Mouse (Mus musculus): ENCODE measurements around the gene Socs3.
A peak's percentile ranks its signal among the peaks of the same experiment; 100 is the strongest.

Socs3 gene

GRCm38 (mm10) chr11:117952174-117952933, 17.5 kb downstream of the Socs3 start:
- DNase-seq = no peak

- DNase-seq = no peak
Measured at GRCm38 (mm10) chr11:117951391-117951790, 18.5 kb downstream of the Socs3 start.

- DNase-seq = no peak
Measured at GRCm38 (mm10) chr11:117949392-117950091, 20.3 kb downstream of the Socs3 start.

GRCm38 (mm10) chr11:117946996-117947419, 22.8 kb downstream of the Socs3 start:
- DNase-seq = no peak

GRCm38 (mm10) chr11:117946195-117946979, 23.5 kb downstream of the Socs3 start:
- no peak for DNase-seq

- DNase-seq = no peak
Measured at GRCm38 (mm10) chr11:117941848-117942247, 28.0 kb downstream of the Socs3 start.

- no peak for DNase-seq
Measured at GRCm38 (mm10) chr11:117941325-117941834, 28.5 kb downstream of the Socs3 start.

GRCm38 (mm10) chr11:117940881-117941280, 29.0 kb downstream of the Socs3 start:
- no peak for DNase-seq

GRCm38 (mm10) chr11:117939741-117940285, 30.0 kb downstream of the Socs3 start:
- peak; percentile 70 for DNase-seq

- DNase-seq = no peak
Measured at GRCm38 (mm10) chr11:117939004-117939730, 30.7 kb downstream of the Socs3 start.

- DNase-seq = peak; percentile 47
Measured at GRCm38 (mm10) chr11:117936202-117936601, 33.6 kb downstream of the Socs3 start.

GRCm38 (mm10) chr11:117935616-117936015, 34.2 kb downstream of the Socs3 start:
- DNase-seq = no peak

- no peak for DNase-seq
Measured at GRCm38 (mm10) chr11:117934576-117935368, 35.1 kb downstream of the Socs3 start.

- no peak for DNase-seq
Measured at GRCm38 (mm10) chr11:117934168-117934567, 35.7 kb downstream of the Socs3 start.

GRCm38 (mm10) chr11:117932195-117932594, 37.7 kb downstream of the Socs3 start:
- no peak for DNase-seq

- DNase-seq = no peak
Measured at GRCm38 (mm10) chr11:117931576-117931975, 38.3 kb downstream of the Socs3 start.

GRCm38 (mm10) chr11:117930781-117931338, 39.0 kb downstream of the Socs3 start:
- DNase-seq = no peak

- no peak for DNase-seq
Measured at GRCm38 (mm10) chr11:117925541-117925940, 44.3 kb downstream of the Socs3 start.

GRCm38 (mm10) chr11:117924466-117924865, 45.4 kb downstream of the Socs3 start:
- no peak for DNase-seq

GRCm38 (mm10) chr11:117923279-117923678, 46.6 kb downstream of the Socs3 start:
- DNase-seq = no peak

- no peak for DNase-seq
Measured at GRCm38 (mm10) chr11:117919211-117919610, 50.6 kb downstream of the Socs3 start.
